Mouse (Mus musculus): ENCODE results near the gene Hbb-bt.

GRCm38 (mm10) chr7:103792669-103793388 is 21.0 kb downstream of the Hbb-bt start:
- no peak for TF ChIP-seq CTCF (IDR thresholded peaks at IDR 0.05; ENCODE audit: low read depth)
- no peak for TF ChIP-seq EP300 (IDR thresholded peaks at IDR 0.05; ENCODE audit: low read depth)

Measured in heart, postnatal 0 days (tissue).